Mouse (Mus musculus): ENCODE data around the gene Thy1. TPM values are rescaled to one million over a fixed set of nuclear protein-coding genes. Genes with fewer than 3 reads are reported as not detected.

Gene Thy1
- polyA plus RNA-seq, 1 experiment: not detected

- H3K36me3 ChIP-seq (ENCODE audit: control insufficient read depth, insufficient read depth): no peaks in the 10 kb centered on the region
- H3K4me2 ChIP-seq (ENCODE audit: low read depth): no peak overlapping the region
- no peak overlapping the region for H3K4me3 ChIP-seq
- no peaks in the 10 kb centered on the region for H3K79me2 ChIP-seq (ENCODE audit: control insufficient read depth, insufficient read depth)
- no peak overlapping the region for H3ac ChIP-seq (ENCODE audit: control insufficient read depth, insufficient read length)
- TF ChIP-seq REST (IDR thresholded peaks at IDR 0.05; ENCODE audit: insufficient read depth, insufficient read length) (no peak), MYOD1 (IDR thresholded peaks at IDR 0.05; ENCODE audit: control insufficient read depth in 1 of 3, insufficient read length in 2 of 3, low read depth in 2 of 3) (no peak), MYOG (IDR thresholded peaks at IDR 0.05; ENCODE audit: control insufficient read depth in 1 of 3, insufficient read depth in 1 of 3, insufficient read length in 2 of 3, low read depth in 2 of 3) (no peak), CEBPB (IDR thresholded peaks at IDR 0.05; ENCODE audit: insufficient read depth, poor library complexity, severe bottlenecking) (no peak), USF1 (IDR thresholded peaks at IDR 0.05; ENCODE audit: low read depth) (no peak), POLR2AphosphoS2 (IDR thresholded peaks at IDR 0.05; ENCODE audit: insufficient read length, low read depth) (no peak)
- H3K27me3 ChIP-seq (ENCODE audit: control insufficient read depth, insufficient read depth, insufficient read length): no peaks in the 10 kb centered on the region
These were observed 32.3 kb downstream of the Thy1 start for GRCm38 (mm10) chr9:44075276-44075995.

- Histone ChIP-seq H3K79me2 (ENCODE audit: control insufficient read depth, insufficient read depth) (no peaks in the 10 kb centered on the region), H3K36me3 (ENCODE audit: control insufficient read depth, insufficient read depth) (no peaks in the 10 kb centered on the region), H3K4me2 (ENCODE audit: low read depth) (no peak overlapping the region), H3ac (ENCODE audit: control insufficient read depth, insufficient read length) (no peak overlapping the region), H3K27me3 (ENCODE audit: control insufficient read depth, insufficient read depth, insufficient read length) (no peaks in the 10 kb centered on the region), H3K4me3 (no peak overlapping the region)
- TF ChIP-seq USF1 (IDR thresholded peaks at IDR 0.05; ENCODE audit: low read depth): no peak
- no peak for TF ChIP-seq CEBPB (IDR thresholded peaks at IDR 0.05; ENCODE audit: insufficient read depth, poor library complexity, severe bottlenecking)
- TF ChIP-seq POLR2AphosphoS2 (IDR thresholded peaks at IDR 0.05; ENCODE audit: insufficient read length, low read depth): no peak
- no peak for TF ChIP-seq E2F4 (IDR thresholded peaks at IDR 0.05; ENCODE audit: insufficient read depth)
- TF ChIP-seq MAX (IDR thresholded peaks at IDR 0.05; ENCODE audit: low read depth): no peak
- TF ChIP-seq SRF (IDR thresholded peaks at IDR 0.05; ENCODE audit: control insufficient read depth, insufficient read length, low read depth): no peak
These were observed 33.0 kb downstream of the Thy1 start for GRCm38 (mm10) chr9:44075996-44076763.

GRCm38 (mm10) chr9:44076764-44077120 lies 33.6 kb downstream of the Thy1 start:
- no peaks in the 10 kb centered on the region for H3K36me3 ChIP-seq (ENCODE audit: control insufficient read depth, insufficient read depth)
- H3K4me2 ChIP-seq (ENCODE audit: low read depth): peak overlapping the region; percentile 27
- no peaks in the 10 kb centered on the region for H3K79me2 ChIP-seq (ENCODE audit: control insufficient read depth, insufficient read depth)
- no peak overlapping the region for H3K4me3 ChIP-seq
- TF ChIP-seq TCF12 (IDR thresholded peaks at IDR 0.05; ENCODE audit: insufficient read depth, poor library complexity, severe bottlenecking) (no peak), MAX (IDR thresholded peaks at IDR 0.05; ENCODE audit: low read depth) (no peak), USF1 (IDR thresholded peaks at IDR 0.05; ENCODE audit: low read depth) (no peak), MYOD1 (IDR thresholded peaks at IDR 0.05; ENCODE audit: control insufficient read depth in 1 of 3, insufficient read length in 2 of 3, low read depth in 2 of 3) (no peak), POLR2A (IDR thresholded peaks at IDR 0.05; ENCODE audit: insufficient read length, low read depth) (no peak), TCF3 (IDR thresholded peaks at IDR 0.05; ENCODE audit: insufficient read length, low read depth) (no peak), REST (IDR thresholded peaks at IDR 0.05; ENCODE audit: insufficient read depth, insufficient read length) (no peak), SRF (IDR thresholded peaks at IDR 0.05; ENCODE audit: control insufficient read depth, insufficient read length, low read depth) (no peak), CEBPB (IDR thresholded peaks at IDR 0.05; ENCODE audit: insufficient read depth, poor library complexity, severe bottlenecking) (no peak), E2F4 (IDR thresholded peaks at IDR 0.05; ENCODE audit: insufficient read depth) (no peak), POLR2AphosphoS2 (IDR thresholded peaks at IDR 0.05; ENCODE audit: insufficient read length, low read depth) (no peak), MYOG (IDR thresholded peaks at IDR 0.05; ENCODE audit: control insufficient read depth in 1 of 3, insufficient read depth in 1 of 3, insufficient read length in 2 of 3, low read depth in 2 of 3) (no peak)
- H3ac ChIP-seq (ENCODE audit: control insufficient read depth, insufficient read length): no peak overlapping the region
- H3K27me3 ChIP-seq (ENCODE audit: control insufficient read depth, insufficient read depth, insufficient read length): no peaks in the 10 kb centered on the region

GRCm38 (mm10) chr9:44077266-44077910 lies 34.2 kb downstream of the Thy1 start:
- Histone ChIP-seq H3K79me2 (ENCODE audit: control insufficient read depth, insufficient read depth) (no peaks in the 10 kb centered on the region), H3K36me3 (ENCODE audit: control insufficient read depth, insufficient read depth) (no peaks in the 10 kb centered on the region), H3K4me2 (ENCODE audit: low read depth) (peak overlapping the region; percentile 27), H3ac (ENCODE audit: control insufficient read depth, insufficient read length) (no peak overlapping the region), H3K27me3 (ENCODE audit: control insufficient read depth, insufficient read depth, insufficient read length) (no peaks in the 10 kb centered on the region), H3K4me3 (no peak overlapping the region)
- TF ChIP-seq E2F4 (IDR thresholded peaks at IDR 0.05; ENCODE audit: insufficient read depth) (no peak), MYOD1 (IDR thresholded peaks at IDR 0.05; ENCODE audit: control insufficient read depth in 1 of 3, insufficient read length in 2 of 3, low read depth in 2 of 3) (peak in 2 of 3 experiments; percentile 64 to 77), TCF3 (IDR thresholded peaks at IDR 0.05; ENCODE audit: insufficient read length, low read depth) (no peak)
